Mouse (Mus musculus) midbrain, embryonic 11.5 days (tissue): ENCODE results near the gene Tmem19. TPM values are rescaled to one million over a fixed set of nuclear protein-coding genes. Genes with fewer than 3 reads are reported as not detected.

ENCODE experiments used
- ATAC-seq: fragments of 200-750 bp; cut with Nextera tagmentation; 2 replicates; pipeline ENCODE4 v1.8.0; 2017; ENCODE audit warnings: moderate TSS enrichment, moderate library complexity; ENCODE audit not compliant: low FRiP score
- DNase-seq: peaks from one replicate; pipeline ENCODE4 v3.0.0; 2015; ENCODE audit warnings: low spot score; ENCODE audit errors: missing footprints
- H3K27ac ChIP-seq: fragments of 300-500 bp; sonication (generic); 2 replicates; pipeline ENCODE4 v1.5.1; 2014; ENCODE audit warnings: low read depth, low read length
- H3K27me3 ChIP-seq: fragments of 300-500 bp; sonication (generic); 2 replicates; pipeline ENCODE4 v1.6.1; 2014; ENCODE audit warnings: mild to moderate bottlenecking, low read length, moderate library complexity, mixed read lengths; ENCODE audit not compliant: control insufficient read depth, insufficient read depth
- H3K36me3 ChIP-seq: fragments of 300-500 bp; sonication (generic); 2 replicates; pipeline ENCODE4 v1.6.1; 2014; ENCODE audit warnings: mild to moderate bottlenecking, low read length, moderate library complexity, mixed read lengths; ENCODE audit not compliant: control insufficient read depth, insufficient read depth
- H3K4me1 ChIP-seq: fragments of 300-500 bp; sonication (generic); 2 replicates; pipeline ENCODE4 v1.6.1; 2014; ENCODE audit warnings: low read length; ENCODE audit not compliant: control insufficient read depth, insufficient read depth
- H3K4me2 ChIP-seq: fragments of 300-500 bp; sonication (generic); 2 replicates; pipeline ENCODE4 v1.6.1; 2014; ENCODE audit warnings: mild to moderate bottlenecking, moderate library complexity
- H3K4me3 ChIP-seq: fragments of 300-500 bp; sonication (generic); 2 replicates; pipeline ENCODE4 v1.5.1; 2014; ENCODE audit warnings: low read depth, low read length
- H3K9ac ChIP-seq: fragments of 300-500 bp; sonication (generic); 2 replicates; pipeline ENCODE4 v1.6.1; 2014; ENCODE audit warnings: low read length
- H3K9me3 ChIP-seq: fragments of 300-500 bp; sonication (generic); 2 replicates; pipeline ENCODE4 v1.6.1; 2016; ENCODE audit warnings: low read length; ENCODE audit not compliant: control insufficient read depth
- WGBS: fragments of 180-500 bp; shearing (Covaris S2); extraction: QIAGEN DNeasy Blood & Tissue Kit; methylation state at CpG from one replicate; pipeline ENCODE4 v1.1.7; 2014; 5-methylcytosine and 5-hydroxymethylcytosine counted together
- polyA plus RNA-seq: library from polyadenylated mRNA; unstranded; fragments of >200 nt; fragmentation: Nextera tagmentation; extraction: Ambion mirVana; gene quantifications from 2 replicates; pipeline ENCODE4 v1.2.1, GENCODE M21; 2014

Tmem19 gene
- polyA plus RNA-seq, 1 experiment from 2014 or later, result 39.7 TPM

DNA sequence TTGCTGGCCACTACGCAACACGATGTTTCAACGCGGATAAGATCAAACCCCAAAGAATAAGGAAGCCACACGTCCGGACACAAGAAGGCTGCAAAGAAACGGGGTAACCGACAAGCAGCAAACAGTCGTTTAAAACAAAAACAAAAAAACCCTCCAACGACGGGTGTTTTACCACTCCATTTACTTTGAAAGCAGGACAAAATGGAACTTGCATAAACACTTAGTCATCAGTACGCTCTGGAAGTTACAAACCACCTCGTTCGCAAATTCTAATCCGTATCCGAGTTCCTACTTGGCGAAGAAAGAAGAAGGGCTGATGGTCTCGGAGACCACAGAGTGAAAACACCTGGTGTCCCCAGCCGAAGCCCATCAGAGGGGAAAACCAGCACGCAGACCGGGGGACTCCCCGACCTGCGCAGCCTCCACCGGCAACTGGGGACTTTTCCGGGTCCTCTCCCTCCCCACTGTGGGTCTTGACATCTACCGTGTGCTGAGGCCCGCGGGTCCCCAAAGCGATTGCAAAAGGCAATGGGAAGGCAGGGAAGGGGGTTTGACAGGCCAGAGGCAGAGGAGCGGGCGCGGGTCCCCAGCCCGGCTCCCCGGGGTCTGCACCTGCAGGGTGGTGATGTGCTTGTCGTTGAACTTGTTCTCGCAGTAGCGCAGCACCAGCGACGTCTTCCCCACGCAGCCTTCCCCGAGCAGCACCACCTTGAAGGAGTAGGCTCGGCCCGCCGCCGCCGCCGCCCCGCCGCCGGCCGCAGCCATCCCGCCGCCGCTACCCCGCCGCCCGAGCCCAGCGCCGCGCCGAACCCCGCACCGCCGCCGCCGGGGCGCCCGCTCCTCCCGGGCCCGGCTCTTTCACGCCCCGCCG is 47.5 kb downstream of the Tmem19 start:
- Histone ChIP-seq H3K27me3 (no peaks in the 10 kb centered on the region), H3K9me3 (no peaks in the 10 kb centered on the region), H3K27ac (peak overlapping the region; percentile 78), H3K4me1 (peaks cover 11% of the 10 kb centered on the region), H3K9ac (peak overlapping the region; percentile 91), H3K4me3 (peak overlapping the region; percentile 93), H3K4me2 (peak overlapping the region; percentile 80), H3K36me3 (no peaks in the 10 kb centered on the region)
- 2% methylated on average over 59 of the region's 73 CpGs for WGBS
- ATAC-seq (peak; percentile 73), DNase-seq (no peak)

DNA sequence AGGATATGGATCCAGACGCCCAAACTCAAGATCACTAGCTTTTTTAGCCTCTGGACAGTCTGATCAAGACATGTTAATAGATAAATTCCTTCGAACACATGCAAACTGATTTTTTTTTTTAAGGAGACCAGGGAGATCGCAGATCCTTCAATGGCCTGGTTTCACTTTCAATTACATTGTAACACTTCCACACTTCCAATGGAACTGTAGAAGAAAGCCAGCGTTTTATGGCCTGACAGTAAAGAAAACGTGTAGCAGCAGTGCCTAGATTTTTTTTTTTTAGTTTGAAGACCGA is 48.1 kb downstream of the Tmem19 start:
- DNase-seq (no peak), ATAC-seq (no peak)
- no peaks in the 10 kb centered on the region for H3K9me3 ChIP-seq
- H3K4me2 ChIP-seq, result peak overlapping the region; percentile 80
- H3K36me3 ChIP-seq, result no peaks in the 10 kb centered on the region
- H3K27me3 ChIP-seq, result no peaks in the 10 kb centered on the region
- 39% methylated on average over 6 of the region's 6 CpGs for WGBS
- H3K27ac ChIP-seq, result no peak overlapping the region
- H3K4me1 ChIP-seq, result peaks cover 11% of the 10 kb centered on the region
- H3K9ac ChIP-seq, result peak overlapping the region; percentile 91
- H3K4me3 ChIP-seq, result peak overlapping the region; percentile 93

DNA sequence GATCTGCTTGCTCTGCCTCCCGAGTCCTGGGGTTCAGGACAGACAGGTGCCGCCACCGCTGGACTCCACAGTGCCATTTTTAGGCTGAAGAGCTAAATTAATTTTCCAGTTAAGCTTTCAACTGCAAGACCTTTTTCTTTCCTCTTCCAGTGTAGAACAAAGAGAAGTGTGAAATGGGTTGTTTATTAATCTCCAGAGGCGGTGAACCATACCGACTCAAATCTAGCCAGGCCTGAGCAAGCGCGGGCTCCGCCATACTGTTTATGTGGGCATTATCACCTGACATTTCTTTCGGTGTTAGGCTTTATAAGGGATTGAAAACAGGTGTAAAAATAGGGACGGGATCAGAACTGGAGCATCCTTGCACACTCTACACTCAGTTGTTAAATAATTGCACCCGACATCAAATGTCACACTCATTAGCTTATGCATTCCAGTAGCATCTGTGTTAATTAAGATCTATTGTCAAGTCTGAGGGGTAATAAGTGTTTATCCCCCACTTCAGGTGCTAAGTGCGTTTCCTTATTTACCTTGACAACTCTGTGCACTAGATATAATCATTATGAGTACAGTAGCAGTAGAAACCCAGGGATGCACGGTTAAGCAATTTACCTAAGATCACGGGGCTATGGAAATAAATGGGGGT is 48.5 kb downstream of the Tmem19 start:
- H3K9ac ChIP-seq, result peak overlapping the region; percentile 91
- no peak overlapping the region for H3K27ac ChIP-seq
- H3K4me1 ChIP-seq, result peaks cover 11% of the 10 kb centered on the region
- H3K4me2 ChIP-seq, result peak overlapping the region; percentile 80
- ATAC-seq (no peak), DNase-seq (no peak)
- H3K27me3 ChIP-seq, result no peaks in the 10 kb centered on the region
- H3K9me3 ChIP-seq, result no peaks in the 10 kb centered on the region
- no peaks in the 10 kb centered on the region for H3K36me3 ChIP-seq
- H3K4me3 ChIP-seq, result peak overlapping the region; percentile 93
- WGBS, result 85% methylated on average over 14 of the region's 14 CpGs

DNA sequence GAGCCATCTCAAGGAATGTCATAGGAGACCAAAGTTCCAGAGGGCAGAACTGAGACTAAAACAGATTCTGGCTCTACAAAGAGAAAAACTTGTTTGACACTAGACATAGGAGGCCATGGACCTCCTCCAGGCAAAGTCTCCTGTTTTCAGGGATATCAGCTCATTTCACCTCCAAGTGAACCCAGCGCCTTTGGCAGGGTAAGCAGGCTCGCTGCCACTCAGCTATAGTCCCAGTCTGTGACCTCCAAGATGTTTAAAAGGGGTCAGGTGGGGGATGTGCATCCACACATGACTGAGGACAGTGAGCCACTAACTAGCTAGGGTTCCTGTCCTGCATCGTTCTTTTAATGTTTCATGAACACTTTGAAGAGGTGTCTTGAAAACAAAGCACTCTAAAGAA is 49.6 kb downstream of the Tmem19 start:
- no peaks in the 10 kb centered on the region for H3K9me3 ChIP-seq
- no peak overlapping the region for H3K27ac ChIP-seq
- H3K9ac ChIP-seq, result no peak overlapping the region
- H3K36me3 ChIP-seq, result no peaks in the 10 kb centered on the region
- no peak overlapping the region for H3K4me2 ChIP-seq
- no peak for ATAC-seq
- no peak for DNase-seq
- 72% methylated on average over 3 of the region's 3 CpGs for WGBS
- H3K27me3 ChIP-seq, result no peaks in the 10 kb centered on the region
- H3K4me1 ChIP-seq, result peaks cover 11% of the 10 kb centered on the region
- no peak overlapping the region for H3K4me3 ChIP-seq

DNA sequence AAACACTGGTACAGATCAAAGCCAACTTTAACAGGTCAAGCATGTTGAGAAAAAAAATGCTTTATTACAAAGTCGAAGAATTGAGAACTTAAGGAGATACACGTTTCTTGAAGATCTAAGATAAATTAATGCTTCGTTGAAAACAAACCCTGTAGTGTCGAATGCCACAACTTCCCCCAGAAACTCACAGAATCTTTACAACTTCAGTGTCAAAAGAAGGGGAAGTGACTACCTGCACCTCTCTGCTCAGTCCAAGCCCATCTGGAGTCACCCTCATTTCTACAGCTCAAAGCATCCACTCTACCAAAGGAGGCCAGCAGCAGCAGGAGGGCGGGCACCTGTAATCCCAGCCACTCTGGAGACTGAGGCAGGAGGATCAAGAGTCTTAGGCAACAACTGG is 50.1 kb downstream of the Tmem19 start:
- 91% methylated on average over 5 of the region's 5 CpGs for WGBS
- Histone ChIP-seq H3K9me3 (no peaks in the 10 kb centered on the region), H3K27ac (no peak overlapping the region)

DNA sequence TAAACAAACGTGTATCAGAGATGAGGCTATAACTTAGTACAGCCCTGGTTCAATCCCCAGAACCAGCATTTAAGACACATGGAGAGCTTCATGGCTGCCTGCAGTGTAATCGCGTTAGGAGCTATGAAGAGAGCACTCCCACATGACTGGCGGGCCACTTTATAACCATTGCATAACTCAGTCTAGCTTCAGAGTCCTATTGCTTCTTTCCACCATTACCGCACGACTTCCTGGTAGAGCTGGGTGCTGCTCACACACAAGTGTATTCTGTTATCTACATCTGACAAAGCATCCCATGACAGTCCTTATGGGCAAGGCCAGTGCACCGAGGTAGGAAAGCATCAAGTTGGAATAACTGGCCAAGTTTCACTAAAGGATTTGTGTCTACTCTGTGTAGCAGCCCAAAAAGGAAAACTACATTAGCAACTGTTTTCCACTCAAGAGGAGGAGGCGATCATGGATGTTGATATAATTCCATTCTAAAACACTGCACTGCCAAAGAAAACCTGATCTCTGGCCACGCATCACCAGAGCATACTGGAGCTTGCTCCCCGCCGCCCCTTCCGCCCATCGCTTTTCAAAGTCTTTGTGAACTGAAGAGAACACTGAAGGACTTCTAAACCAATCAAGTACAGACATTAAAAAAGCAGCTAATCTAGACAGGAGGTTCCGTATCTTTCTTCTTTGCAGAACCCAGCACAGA is 50.9 kb downstream of the Tmem19 start:
- no peaks in the 10 kb centered on the region for H3K36me3 ChIP-seq
- no peaks in the 10 kb centered on the region for H3K27me3 ChIP-seq
- no peak overlapping the region for H3K27ac ChIP-seq
- DNase-seq (peak; percentile 68), ATAC-seq (no peak)
- no peaks in the 10 kb centered on the region for H3K9me3 ChIP-seq
- H3K9ac ChIP-seq, result no peak overlapping the region
- no peak overlapping the region for H3K4me2 ChIP-seq
- WGBS, result 90% methylated on average over 14 of the region's 14 CpGs
- no peak overlapping the region for H3K4me3 ChIP-seq
- peaks cover 11% of the 10 kb centered on the region for H3K4me1 ChIP-seq

More for the DNA sequence above, 50.1 kb downstream of the Tmem19 start:
- peaks cover 11% of the 10 kb centered on the region for H3K4me1 ChIP-seq
- no peaks in the 10 kb centered on the region for H3K36me3 ChIP-seq
- no peak overlapping the region for H3K4me3 ChIP-seq
- no peak for ATAC-seq
- H3K27me3 ChIP-seq, result no peaks in the 10 kb centered on the region
- peak; percentile 31 for DNase-seq
- no peak overlapping the region for H3K9ac ChIP-seq
- no peak overlapping the region for H3K4me2 ChIP-seq

DNA sequence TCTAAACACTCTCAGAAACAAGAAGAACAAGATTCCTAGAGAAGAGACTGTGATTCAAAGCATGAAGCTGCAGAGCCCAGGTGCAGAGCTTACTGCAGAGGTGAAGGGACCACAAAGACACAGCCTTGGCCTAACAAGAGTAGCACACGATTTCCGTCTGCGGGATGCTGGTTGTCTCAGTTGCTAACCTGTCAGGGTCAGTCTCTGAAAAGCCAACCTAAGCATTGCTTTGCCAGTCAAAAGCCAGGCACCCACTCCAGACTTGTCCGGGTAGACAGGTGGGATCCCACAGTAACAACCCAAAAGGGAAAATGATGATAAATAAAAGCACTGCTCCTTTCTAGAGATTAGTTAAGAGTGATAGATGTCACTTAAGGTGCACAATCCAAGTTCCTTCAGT is 53.1 kb downstream of the Tmem19 start:
- no peak overlapping the region for H3K4me3 ChIP-seq
- DNase-seq (peak; percentile 66), ATAC-seq (no peak)
- H3K9ac ChIP-seq, result no peak overlapping the region
- no peak overlapping the region for H3K4me2 ChIP-seq
- no peaks in the 10 kb centered on the region; the same call in 1 of the 2 replicates for H3K36me3 ChIP-seq
- H3K27ac ChIP-seq, result no peak overlapping the region
- WGBS, result 96% methylated on average over 4 of the region's 4 CpGs
- H3K4me1 ChIP-seq, result peaks cover 9% of the 10 kb centered on the region
- no peaks in the 10 kb centered on the region for H3K27me3 ChIP-seq
- no peaks in the 10 kb centered on the region for H3K9me3 ChIP-seq

DNA sequence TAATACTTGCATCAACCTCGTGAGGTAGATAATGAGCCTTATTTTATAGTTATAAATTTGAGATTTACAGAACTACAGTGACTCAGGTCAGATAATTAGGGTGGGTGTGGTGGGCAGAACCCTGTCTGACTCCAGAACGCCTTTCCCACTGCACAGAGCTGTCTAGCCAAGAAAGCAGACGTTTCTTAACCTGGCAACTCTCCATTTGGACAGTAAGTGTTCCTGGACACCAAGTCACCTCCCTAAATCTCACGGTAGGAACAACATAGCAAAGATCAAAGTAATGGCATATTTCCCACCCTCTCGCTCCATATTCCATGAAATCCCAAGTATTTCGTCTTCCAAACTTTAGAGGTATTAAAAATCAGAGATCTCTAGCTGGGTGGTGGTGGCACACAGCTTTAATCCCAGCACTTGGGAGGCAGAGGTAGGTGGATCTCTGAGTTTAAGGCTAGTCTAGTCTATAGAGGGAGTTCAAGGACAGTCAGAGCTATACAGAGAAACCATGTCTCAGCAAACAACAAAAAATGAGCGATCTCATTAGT is 54.9 kb downstream of the Tmem19 start:
- Histone ChIP-seq H3K9ac (no peak overlapping the region), H3K27me3 (no peaks in the 10 kb centered on the region), H3K4me1 (no peaks in the 10 kb centered on the region), H3K36me3 (peaks cover 2% of the 10 kb centered on the region; the same call in 1 of the 2 replicates), H3K27ac (no peak overlapping the region), H3K4me3 (no peak overlapping the region), H3K9me3 (no peaks in the 10 kb centered on the region), H3K4me2 (no peak overlapping the region)
- ATAC-seq (no peak), DNase-seq (peak; percentile 59)
- 94% methylated on average over 7 of the region's 7 CpGs for WGBS
